Mouse (Mus musculus): ENCODE measurements around the gene Fam186a.

DNA sequence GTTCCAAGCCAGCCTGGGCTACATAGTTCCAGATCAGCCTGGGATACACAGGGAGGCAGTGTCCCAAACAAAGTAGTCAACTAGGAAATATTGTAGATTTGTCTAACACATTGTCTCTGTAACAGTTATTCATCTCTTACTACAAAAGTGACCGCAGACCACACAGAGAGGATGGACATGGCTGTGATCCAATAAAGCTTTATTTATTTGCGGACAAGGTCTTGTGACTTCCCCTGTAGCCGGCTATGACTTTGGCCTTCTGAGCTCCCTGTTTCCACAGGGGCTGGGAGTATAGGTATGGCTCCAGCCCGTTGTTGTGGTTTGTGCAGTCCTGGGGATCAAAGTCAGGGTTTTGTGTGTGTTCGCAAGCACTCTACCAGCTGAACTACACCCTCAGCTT is 88.3 kb downstream of the Fam186a start:
- no peak for TF ChIP-seq GATA1 (IDR thresholded peaks at IDR 0.05; ENCODE audit: low read length)
- TF ChIP-seq TAL1 (IDR thresholded peaks at IDR 0.05; ENCODE audit: low read length): no peak
